Mouse (Mus musculus): Measurements from ENCODE around the gene Zfp386. TPM values are rescaled to one million over a fixed set of nuclear protein-coding genes. Genes with fewer than 3 reads are reported as not detected.

The Zfp386 gene
- polyA plus RNA-seq, 1 experiment: 12.0 TPM

GRCm38 (mm10) chr12:116101945-116102344, 54.4 kb downstream of the Zfp386 start:
- no peaks in the 10 kb centered on the region for H3K4me1 ChIP-seq (replicated peaks; ENCODE audit: control insufficient read depth, insufficient read depth, low read length)
- H3K36me3 ChIP-seq (ENCODE audit: control insufficient read depth, insufficient read depth, low read length): no peaks in the 10 kb centered on the region
- 98% methylated on average over 2 of the region's 2 CpGs for WGBS
- H3K4me3 ChIP-seq (ENCODE audit: control insufficient read depth, insufficient read depth, low read length): no peak overlapping the region
- TF ChIP-seq CTCF (IDR thresholded peaks at IDR 0.05; ENCODE audit: borderline replicate concordance, control insufficient read depth, extremely low read depth, insufficient read depth, low read length, poor library complexity) (no peak), POLR2A (IDR thresholded peaks at IDR 0.05; ENCODE audit: control insufficient read depth, extremely low read depth, insufficient read depth, low read length, poor library complexity) (no peak)
- no peaks in the 10 kb centered on the region for H3K27me3 ChIP-seq (ENCODE audit: control insufficient read depth, insufficient read depth, low read length)
- H3K27ac ChIP-seq (ENCODE audit: control insufficient read depth, insufficient read depth, low read length): no peak overlapping the region
- no peak for DNase-seq

- no peaks in the 10 kb centered on the region for H3K36me3 ChIP-seq (ENCODE audit: control insufficient read depth, insufficient read depth, low read length)
- TF ChIP-seq POLR2A (IDR thresholded peaks at IDR 0.05; ENCODE audit: control insufficient read depth, extremely low read depth, insufficient read depth, low read length, poor library complexity): no peak
- TF ChIP-seq CTCF (IDR thresholded peaks at IDR 0.05; ENCODE audit: borderline replicate concordance, control insufficient read depth, extremely low read depth, insufficient read depth, low read length, poor library complexity): no peak
- H3K27ac ChIP-seq (ENCODE audit: control insufficient read depth, insufficient read depth, low read length): no peak overlapping the region
- WGBS: 87% methylated on average over 9 of the region's 9 CpGs
- DNase-seq: no peak
- H3K4me3 ChIP-seq (ENCODE audit: control insufficient read depth, insufficient read depth, low read length): no peak overlapping the region
- no peaks in the 10 kb centered on the region for H3K27me3 ChIP-seq (ENCODE audit: control insufficient read depth, insufficient read depth, low read length)
- no peaks in the 10 kb centered on the region for H3K4me1 ChIP-seq (replicated peaks; ENCODE audit: control insufficient read depth, insufficient read depth, low read length)
Measured at GRCm38 (mm10) chr12:116109451-116110353, 62.2 kb downstream of the Zfp386 start.

GRCm38 (mm10) chr12:116111007-116111694, 63.6 kb downstream of the Zfp386 start:
- Histone ChIP-seq H3K4me3 (ENCODE audit: control insufficient read depth, insufficient read depth, low read length) (no peak overlapping the region), H3K27me3 (ENCODE audit: control insufficient read depth, insufficient read depth, low read length) (no peaks in the 10 kb centered on the region), H3K4me1 (replicated peaks; ENCODE audit: control insufficient read depth, insufficient read depth, low read length) (no peaks in the 10 kb centered on the region), H3K27ac (ENCODE audit: control insufficient read depth, insufficient read depth, low read length) (no peak overlapping the region), H3K36me3 (ENCODE audit: control insufficient read depth, insufficient read depth, low read length) (no peaks in the 10 kb centered on the region)
- DNase-seq: no peak
- 93% methylated on average over 7 of the region's 7 CpGs for WGBS
- TF ChIP-seq POLR2A (IDR thresholded peaks at IDR 0.05; ENCODE audit: control insufficient read depth, extremely low read depth, insufficient read depth, low read length, poor library complexity) (no peak), CTCF (IDR thresholded peaks at IDR 0.05; ENCODE audit: borderline replicate concordance, control insufficient read depth, extremely low read depth, insufficient read depth, low read length, poor library complexity) (no peak)

Other genes with a start within 250 kb of the Zfp386 start
- 0.51 and 0.66 TPM in 2 replicates for gene Vipr2, start 30.0 kb downstream of the Zfp386 start, polyA plus RNA-seq (2012; rRNA removed)
- 2.7 and 2.9 TPM in 2 replicates for gene Wdr60, start 215.3 kb downstream of the Zfp386 start, polyA plus RNA-seq (2012; rRNA removed)
- gene Gm11027, start 227.7 kb downstream of the Zfp386 start, polyA plus RNA-seq (2012; rRNA removed): not detected in 2 replicates
- gene Esyt2, start 233.5 kb downstream of the Zfp386 start, polyA plus RNA-seq (2012; rRNA removed): 20.4 and 23.0 TPM in 2 replicates

Measured in thymus, adult 2 months (tissue).